Mouse (Mus musculus) layer of hippocampus, postnatal 10 days (tissue): ENCODE measurements around the gene Scgn. TPM values are rescaled to one million over a fixed set of nuclear protein-coding genes. Genes with fewer than 3 reads are reported as not detected.
A peak's percentile ranks its signal among the peaks of the same experiment; 100 is the strongest.

Experiments
- DNase-seq, 2 experiments: peaks; one replicate each; pipeline ENCODE4 v3.0.0; 2021; ENCODE audit warnings: low spot score in 2 of 2
- microRNA-seq, 2 experiments: library from miRNA; unstranded; fragments of <30 nt; microRNA quantifications; one replicate each; pipeline ENCODE4 v1.2.0; 2021
- total RNA-seq, 2 experiments: library from RNA; stranded (reverse); gene quantifications; 2 replicates each; pipeline ENCODE4 v1.2.3; 2021

Gene Scgn
- total RNA-seq, 2 experiments from 2014 or later, result 0.75 to 0.78 TPM

DNA sequence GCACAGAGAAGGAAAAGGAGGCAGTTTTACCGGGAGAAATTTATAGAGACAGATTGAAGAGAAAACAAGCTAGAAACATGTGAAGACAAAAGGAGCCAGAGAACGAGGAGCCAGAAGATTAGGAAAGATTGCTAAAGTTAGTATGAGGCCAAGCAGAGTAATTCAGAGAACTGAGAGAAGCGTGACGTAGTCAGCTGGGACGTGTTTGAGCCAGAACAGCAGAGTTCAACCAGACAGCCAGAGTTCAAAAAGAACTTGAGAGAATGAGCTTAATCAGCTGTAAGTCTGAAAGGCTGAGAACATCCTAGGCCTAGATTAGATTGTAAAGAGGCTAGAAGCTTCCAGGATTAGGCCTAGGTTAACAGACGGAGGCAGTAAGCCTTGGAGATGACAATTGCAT is 50.7 kb downstream of the Scgn start:
- DNase-seq, result no peak

DNA sequence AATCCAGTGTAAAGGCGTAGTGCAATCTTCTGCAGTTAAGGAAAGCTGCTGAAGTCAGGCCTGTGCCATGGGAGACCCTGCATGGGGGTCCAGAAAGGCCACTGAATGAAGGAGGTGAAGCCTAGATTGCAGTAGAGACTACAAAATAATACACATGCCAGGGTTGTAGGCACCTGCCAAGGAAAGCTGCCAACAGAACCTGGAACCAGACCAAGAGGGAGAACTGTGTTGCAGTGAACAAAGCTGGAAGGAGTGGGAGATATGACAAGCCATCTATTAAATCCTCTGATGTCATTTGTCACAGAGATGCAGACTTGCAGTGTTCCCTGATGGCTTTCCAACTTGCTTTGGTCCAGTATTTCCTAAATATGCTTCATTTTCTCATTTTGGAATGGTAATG is 52.3 kb downstream of the Scgn start:
- DNase-seq, result peak; percentile 46 to 63

DNA sequence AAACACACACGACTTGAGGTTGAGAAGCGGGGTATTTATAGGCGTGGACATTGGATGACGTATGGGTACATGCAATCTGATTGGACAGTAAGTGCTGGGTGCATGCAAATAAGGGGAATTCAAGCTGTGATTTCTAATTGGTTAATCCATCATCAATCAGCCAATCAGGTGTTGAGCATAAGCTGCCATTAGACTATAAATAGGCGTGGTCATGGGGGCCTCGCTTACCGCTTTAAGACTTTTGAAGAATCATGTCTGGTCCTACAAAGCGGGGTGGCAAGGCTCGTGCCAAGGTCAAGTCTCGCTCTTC is 56.8 kb downstream of the Scgn start, which contains the start of gene Hist1h2aa:
Hist1h2aa (plus strand) TSS at position 252 of the 310 bp plus-strand sequence.
- no peak for DNase-seq

DNA sequence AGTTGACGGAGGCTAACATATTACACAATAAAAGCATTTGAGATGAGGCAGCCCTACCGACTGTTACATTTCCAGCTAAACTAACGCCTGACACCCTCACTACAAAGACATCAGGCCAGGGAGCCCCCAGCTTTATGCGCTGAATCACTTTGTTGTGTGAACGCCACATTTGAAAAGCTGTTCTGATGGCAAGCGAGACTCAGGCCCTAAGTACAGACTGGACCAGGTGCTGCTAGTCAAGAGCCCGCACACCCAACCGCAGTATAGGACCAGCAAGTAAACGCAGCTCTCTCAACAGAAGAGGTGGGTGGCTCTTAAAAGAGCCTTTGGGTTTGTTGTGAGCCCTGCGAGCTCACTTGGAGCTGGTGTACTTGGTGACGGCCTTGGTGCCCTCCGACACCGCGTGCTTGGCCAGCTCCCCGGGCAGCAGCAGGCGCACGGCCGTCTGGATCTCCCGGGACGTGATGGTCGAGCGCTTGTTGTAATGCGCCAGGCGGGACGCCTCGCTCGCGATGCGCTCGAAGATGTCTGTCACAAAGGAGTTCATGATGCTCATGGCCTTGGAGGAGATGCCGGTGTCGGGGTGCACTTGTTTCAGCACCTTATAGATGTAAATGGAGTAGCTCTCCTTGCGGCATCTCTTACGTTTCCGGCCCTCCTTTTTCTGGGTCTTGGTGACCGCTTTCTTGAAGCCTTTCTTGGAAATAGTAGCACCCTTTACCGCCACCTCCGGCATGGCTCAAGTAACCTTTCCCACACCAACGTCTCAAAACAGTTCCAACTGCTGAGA is 57.4 kb downstream of the Scgn start, which contains the start of gene Hist1h2ba:
Hist1h2ba (minus strand) TSS at position 736 of the 790 bp plus-strand sequence.
- no peak for DNase-seq

DNA sequence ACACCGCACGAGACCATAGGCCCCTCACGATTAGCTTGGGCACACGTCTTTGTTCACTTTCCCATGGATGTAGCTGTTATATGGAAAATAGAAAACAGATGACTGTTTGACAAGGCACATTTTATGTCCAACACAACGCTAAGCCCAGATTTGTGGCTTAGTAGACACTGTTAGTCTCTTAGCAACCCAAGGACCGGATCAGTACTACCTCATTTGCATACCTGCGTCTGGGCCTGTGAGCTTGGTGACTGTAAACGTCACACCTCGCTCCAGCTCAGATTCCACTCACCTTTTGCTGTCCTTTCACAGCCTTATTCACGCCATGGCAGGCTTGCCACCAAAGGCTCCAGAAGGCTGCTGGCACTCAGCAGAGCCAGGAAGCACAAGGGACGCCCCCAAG is 60.1 kb downstream of the Scgn start:
- no peak for DNase-seq

DNA sequence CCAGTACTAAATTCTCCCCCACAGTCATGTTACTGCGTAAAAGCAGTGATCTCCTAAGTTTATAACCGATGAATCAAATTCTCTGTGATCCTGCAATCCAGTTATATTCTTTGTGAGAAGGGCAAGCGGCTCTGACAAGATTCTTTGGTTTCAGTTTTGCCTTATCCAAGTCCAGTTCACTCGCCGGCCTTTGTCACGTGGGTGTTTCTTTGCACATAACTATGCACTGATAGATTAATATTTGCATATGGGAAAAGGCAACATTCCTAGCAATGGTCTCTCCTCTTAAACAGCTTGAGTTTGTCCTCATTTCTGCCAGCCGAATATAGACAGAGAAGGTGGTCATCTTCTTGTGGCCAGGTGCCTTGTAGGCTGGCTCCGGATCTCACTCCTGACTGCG is 60.6 kb downstream of the Scgn start:
- no peak for DNase-seq

DNA sequence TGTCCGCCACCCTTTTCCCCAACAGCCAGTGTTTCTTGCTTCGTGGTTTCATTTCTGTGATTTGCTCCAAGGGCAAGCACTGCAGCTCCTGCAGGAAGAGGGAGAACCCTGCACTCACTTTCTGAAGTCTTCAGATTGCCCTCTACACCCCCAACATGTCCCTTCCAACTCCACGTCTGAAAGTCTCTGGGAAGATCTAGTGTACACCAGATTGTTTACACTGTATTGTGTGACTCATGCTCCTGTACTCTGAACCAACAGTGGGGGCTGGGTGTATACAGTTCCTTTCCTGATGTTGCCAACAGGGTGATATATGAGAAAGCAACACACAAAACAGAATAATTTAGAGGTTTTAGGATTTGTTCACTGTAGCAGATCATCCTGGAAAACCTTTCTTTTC is 62.4 kb downstream of the Scgn start:
- no peak for DNase-seq

DNA sequence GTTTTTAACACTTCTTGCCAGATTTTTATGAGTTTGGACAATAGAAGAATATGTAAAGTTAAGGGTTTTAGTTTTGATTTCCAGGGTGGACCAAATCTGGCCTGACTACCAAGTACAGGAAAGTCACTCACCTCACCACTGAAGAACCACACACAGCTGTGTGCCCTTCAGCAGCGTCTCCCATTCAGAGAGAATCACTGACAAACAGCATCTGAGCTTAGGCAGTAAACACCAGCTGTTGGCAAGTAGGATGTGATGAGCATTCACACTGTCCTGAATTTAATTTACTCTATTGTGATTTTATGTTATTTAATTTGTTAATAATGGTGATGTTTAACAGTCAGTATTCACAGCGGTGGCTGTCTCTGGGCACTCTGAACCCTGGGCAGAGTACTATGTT is 65.2 kb downstream of the Scgn start:
- DNase-seq, result no peak

DNA sequence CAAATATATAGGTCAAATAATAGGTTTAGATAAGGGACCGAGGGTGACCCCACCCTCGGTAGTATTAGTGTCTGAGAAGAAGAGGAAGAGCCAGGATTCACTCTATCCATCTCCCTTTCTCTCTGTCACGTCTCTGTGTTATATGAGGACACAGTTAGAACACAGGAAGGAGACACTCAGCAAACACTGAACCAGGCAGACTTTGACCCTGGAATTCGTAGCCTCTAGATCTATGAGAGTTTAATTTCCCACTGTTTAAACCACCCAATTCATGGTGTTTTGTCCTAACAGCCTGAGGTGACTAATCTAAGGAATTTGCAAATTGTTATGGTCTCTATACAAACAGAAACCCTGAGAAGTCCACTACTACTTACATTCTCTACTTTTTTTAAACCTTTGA is 73.3 kb downstream of the Scgn start:
- DNase-seq, result no peak

DNA sequence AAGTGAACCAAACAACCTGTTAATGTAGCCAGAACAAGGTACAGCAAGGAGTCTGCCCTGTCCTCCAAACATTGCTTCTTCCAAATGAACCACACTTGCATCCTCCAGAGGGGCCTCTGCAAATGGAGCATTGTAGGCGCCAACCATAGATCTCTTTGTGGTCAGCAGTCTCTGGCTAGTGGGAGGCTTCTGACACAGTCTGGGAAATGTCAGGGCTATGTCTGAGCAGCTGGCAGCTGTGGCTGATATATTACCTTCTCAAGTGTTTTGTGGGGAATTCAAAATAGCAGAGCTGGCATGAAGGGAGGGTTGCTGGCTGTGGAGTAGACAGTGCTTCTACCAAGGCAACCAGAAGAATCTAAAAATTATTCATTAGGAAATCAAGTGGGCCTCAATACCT is 74.9 kb downstream of the Scgn start:
- no peak for DNase-seq

DNA sequence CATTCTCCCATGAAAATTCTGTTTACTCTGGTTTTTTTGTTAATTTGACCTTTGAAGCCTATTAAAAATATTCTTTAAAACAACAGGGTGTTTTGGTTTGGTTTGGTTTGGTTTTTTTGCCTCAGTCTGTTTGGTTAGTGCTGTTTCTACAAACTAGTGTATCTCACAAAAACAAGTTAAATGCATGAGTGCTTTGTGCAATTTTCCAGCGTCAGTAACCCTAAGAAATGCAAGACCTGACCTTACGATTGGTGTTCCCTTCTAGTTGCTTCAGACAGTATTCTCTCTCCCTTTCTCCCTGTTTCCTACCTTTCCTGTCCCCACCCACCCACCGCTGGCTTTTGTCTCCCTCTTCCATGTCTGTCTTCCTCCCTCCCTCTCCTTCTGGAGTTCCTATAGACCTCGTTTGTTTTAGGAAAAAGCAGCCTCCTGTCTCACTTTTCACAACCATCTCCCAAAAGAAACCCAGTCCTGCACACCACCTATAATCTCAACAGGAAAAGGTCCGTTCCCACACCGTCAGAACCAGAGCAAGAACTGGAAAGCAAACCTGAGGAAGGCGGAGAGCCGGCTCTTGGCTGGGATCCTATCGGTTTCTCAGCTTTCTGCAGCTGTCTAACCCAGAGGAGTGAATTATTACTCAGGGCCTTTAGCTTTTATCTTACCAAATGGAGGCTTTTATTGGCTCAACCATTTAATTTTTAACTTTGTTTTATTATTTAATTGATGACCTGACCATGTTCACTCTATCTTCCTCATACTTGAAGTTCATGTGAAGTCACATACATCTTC is 76.4 kb downstream of the Scgn start, which contains the start of gene Slc17a4:
Slc17a4 (minus strand) TSS at position 634 of the 792 bp plus-strand sequence.
- DNase-seq, result no peak

DNA sequence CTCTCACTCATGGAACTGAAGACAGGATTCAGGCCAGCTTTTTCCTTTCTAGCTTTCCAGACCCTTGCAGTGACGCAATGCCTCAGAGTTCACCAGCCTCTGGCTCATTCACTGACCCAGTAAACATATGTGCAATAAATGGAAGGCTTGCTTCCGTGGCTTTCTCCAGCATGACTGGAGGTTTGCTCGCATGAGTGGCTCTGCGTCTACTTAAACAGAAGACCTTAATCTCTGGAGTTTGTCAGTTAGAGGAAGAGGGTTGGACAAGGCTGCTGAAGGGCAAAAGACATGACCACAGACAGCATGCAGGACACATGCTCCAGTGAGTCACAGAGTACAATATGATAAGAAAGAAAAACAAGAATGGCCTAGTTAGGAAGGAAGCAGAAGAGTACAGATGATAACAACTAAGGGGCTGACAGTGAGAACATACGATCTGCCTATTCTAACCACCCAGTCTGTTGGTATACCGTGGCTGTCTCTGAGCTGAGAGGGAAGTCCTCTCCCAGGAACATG is 77.2 kb downstream of the Scgn start:
- DNase-seq, result no peak

DNA sequence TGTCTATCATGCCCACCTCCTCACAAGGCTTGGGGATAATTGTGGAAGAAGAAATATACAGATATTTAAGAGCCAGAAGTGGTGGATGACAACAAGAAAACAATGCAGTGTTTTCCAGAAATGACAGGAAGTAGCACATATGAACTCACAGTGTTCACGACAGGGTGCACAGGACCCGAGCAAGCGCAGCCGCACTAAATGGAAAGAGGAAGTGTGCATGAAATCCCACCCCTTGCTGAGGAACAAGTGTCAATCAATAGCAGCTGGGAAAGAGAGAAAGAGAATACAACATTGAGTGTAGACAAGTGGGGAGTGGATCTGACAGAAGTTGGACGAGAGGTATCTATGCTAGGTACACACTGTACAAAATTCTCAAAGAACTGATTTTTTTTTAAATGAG is 79.7 kb downstream of the Scgn start:
- DNase-seq, result no peak

DNA sequence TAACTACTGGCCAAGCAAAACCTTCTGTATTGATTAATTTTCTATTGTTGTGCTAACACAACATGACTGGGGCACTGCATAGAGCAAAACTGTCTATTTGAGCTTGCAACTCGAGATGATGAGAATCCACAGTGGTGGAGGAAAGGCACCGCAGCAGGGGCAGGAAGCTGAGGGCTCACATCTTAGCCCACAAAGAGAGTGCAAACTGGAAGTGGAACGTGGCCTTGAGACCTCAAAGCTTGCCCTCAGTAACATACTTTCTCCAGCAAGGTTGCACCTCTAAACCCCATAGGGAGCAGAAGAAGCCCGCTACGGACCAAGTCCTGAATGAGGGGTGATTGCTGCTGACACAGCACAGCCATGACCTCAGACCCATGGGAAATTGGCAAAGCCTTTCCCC is 80.9 kb downstream of the Scgn start:
- no peak for DNase-seq

DNA sequence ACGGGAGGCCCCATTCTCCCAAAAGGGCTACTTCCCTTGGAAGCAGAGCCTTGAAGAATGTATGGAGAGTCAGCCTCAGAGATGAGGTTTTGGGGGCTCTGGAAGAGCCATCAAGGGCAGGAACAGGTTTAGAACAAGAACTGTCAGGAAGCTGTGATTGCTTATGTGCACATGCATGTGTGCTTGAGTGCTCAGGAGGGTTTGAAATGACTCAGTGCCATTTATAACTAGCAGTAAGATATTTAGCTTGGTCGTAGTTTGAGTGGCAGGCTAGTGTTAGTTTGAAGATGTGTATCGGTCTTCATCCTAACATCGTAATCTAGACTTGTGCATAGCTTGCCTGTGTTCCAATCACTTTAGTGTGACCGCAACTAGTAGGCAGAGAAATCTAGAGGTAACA is 84.1 kb downstream of the Scgn start:
- no peak for DNase-seq

Small RNA genes within 50 kb of the gene (microRNA-seq; reads per million reads assigned to microRNA genes)
- gene Gm44344, result 0 reads per million in 2 experiments

Other genes starting within 250 kb of the Scgn start
- gene Hist1h3c, start 245.6 kb downstream of the Scgn start, total RNA-seq, result 10 to 100 TPM; 23.5 to 26.8 TPM
- 10 to 100 TPM; 38.1 to 45.9 TPM for gene Hist1h2bb, start 244.5 kb downstream of the Scgn start, total RNA-seq
- 10 to 100 TPM; 65.7 to 68.4 TPM for gene Hist1h2ab, start 240.1 kb downstream of the Scgn start, total RNA-seq
- gene Hist1h3b, start 238.9 kb downstream of the Scgn start, total RNA-seq, result 10 to 100 TPM; 67.7 to 73.1 TPM
- 10 to 100 TPM; 80.9 to 84.6 TPM for gene Hist1h4b, start 234.2 kb downstream of the Scgn start, total RNA-seq
- gene Hist1h4a, start 230.0 kb downstream of the Scgn start, total RNA-seq, result 10 to 100 TPM; 71.9 to 72.7 TPM
- gene Hist1h3a, start 228.8 kb downstream of the Scgn start, total RNA-seq, result 10 to 100 TPM; 68.7 to 70.1 TPM
- gene Hist1h1a, start 227.5 kb downstream of the Scgn start, total RNA-seq, result 10 to 100 TPM; 47.3 to 51.5 TPM
- not detected for gene Trim38, start 221.3 kb downstream of the Scgn start, total RNA-seq
- gene Slc17a2, start 184.2 kb downstream of the Scgn start, total RNA-seq, result not detected
- gene Slc17a3, start 151.8 kb downstream of the Scgn start, total RNA-seq, result not detected
- gene Slc17a1, start 123.5 kb downstream of the Scgn start, total RNA-seq, result not detected
- gene Slc17a4, start 76.2 kb downstream of the Scgn start, total RNA-seq, result not detected
- not detected for gene Hist1h2ba, start 57.1 kb downstream of the Scgn start, total RNA-seq
- not detected for gene Hist1h2aa, start 56.8 kb downstream of the Scgn start, total RNA-seq